Mouse (Mus musculus) neural tube, embryonic 14.5 days (tissue): Measurements from ENCODE around the gene Clic6. TPM values are rescaled to one million over a fixed set of nuclear protein-coding genes. Genes with fewer than 3 reads are reported as not detected.

Experiments
- ATAC-seq: fragments of 200-750 bp; cut with Nextera tagmentation; 2 replicates; pipeline ENCODE4 v1.8.0; 2017; ENCODE audit warnings: low read depth, mild to moderate bottlenecking, moderate TSS enrichment, moderate library complexity
- H3K27ac ChIP-seq: fragments of 300-500 bp; sonication (generic); 2 replicates; pipeline ENCODE4 v1.5.1; 2014; ENCODE audit warnings: low read depth, mild to moderate bottlenecking, control low read depth, low read length, moderate library complexity, mixed read lengths
- H3K27me3 ChIP-seq: fragments of 300-500 bp; sonication (generic); 2 replicates; pipeline ENCODE4 v1.6.1; 2014; ENCODE audit warnings: low read length; ENCODE audit not compliant: control insufficient read depth, insufficient read depth
- H3K36me3 ChIP-seq: fragments of 300-500 bp; sonication (generic); 2 replicates; pipeline ENCODE4 v1.6.1; 2014; ENCODE audit warnings: low read length, mixed read lengths; ENCODE audit not compliant: control insufficient read depth, insufficient read depth
- H3K4me1 ChIP-seq: fragments of 300-500 bp; sonication (generic); 2 replicates; pipeline ENCODE4 v1.6.1; 2014; ENCODE audit warnings: low read length; ENCODE audit not compliant: control insufficient read depth, insufficient read depth
- H3K4me2 ChIP-seq: fragments of 300-500 bp; sonication (generic); 2 replicates; pipeline ENCODE4 v1.6.1; 2014; ENCODE audit warnings: mild to moderate bottlenecking, low read depth, low read length, control low read depth
- H3K4me3 ChIP-seq: fragments of 300-500 bp; sonication (generic); 2 replicates; pipeline ENCODE4 v1.5.1; 2014; ENCODE audit warnings: low read depth, low read length, control low read depth, mixed read lengths
- H3K9ac ChIP-seq: fragments of 300-500 bp; sonication (generic); replicated peaks from 2 replicates; pipeline ENCODE4 v1.6.1; 2014; ENCODE audit warnings: low read depth, mild to moderate bottlenecking, control low read depth, low read length, mixed read lengths
- H3K9me3 ChIP-seq: fragments of 300-500 bp; sonication (generic); 2 replicates; pipeline ENCODE4 v1.6.1; 2016; ENCODE audit warnings: low read length; ENCODE audit not compliant: control insufficient read depth
- WGBS: fragments of 180-500 bp; shearing (Covaris S2); extraction: QIAGEN DNeasy Blood & Tissue Kit; methylation state at CpG from one replicate; pipeline ENCODE4 v1.1.7; 2014; 5-methylcytosine and 5-hydroxymethylcytosine counted together
- polyA plus RNA-seq: library from polyadenylated mRNA; unstranded; fragments of >200 nt; fragmentation: Nextera tagmentation; extraction: Ambion mirVana; gene quantifications from 2 replicates; pipeline ENCODE4 v1.2.1, GENCODE M21; 2014

The Clic6 gene
- polyA plus RNA-seq, 1 experiment from 2014 or later: 0.24 TPM

- Histone ChIP-seq H3K36me3 (no peaks in the 10 kb centered on the region), H3K4me3 (no peak overlapping the region), H3K4me2 (no peak overlapping the region), H3K9me3 (no peaks in the 10 kb centered on the region), H3K27ac (no peak overlapping the region), H3K27me3 (no peaks in the 10 kb centered on the region), H3K9ac (no peak overlapping the region), H3K4me1 (no peaks in the 10 kb centered on the region)
- WGBS: 75% methylated on average over 8 of the region's 8 CpGs
- no peak for ATAC-seq
Measured at GRCm38 (mm10) chr16:92450331-92450730, 35.2 kb upstream of the Clic6 start.

- no peak for ATAC-seq
- Histone ChIP-seq H3K4me3 (no peak overlapping the region), H3K9me3 (no peaks in the 10 kb centered on the region), H3K36me3 (no peaks in the 10 kb centered on the region), H3K4me1 (no peaks in the 10 kb centered on the region), H3K27ac (no peak overlapping the region), H3K27me3 (no peaks in the 10 kb centered on the region), H3K4me2 (no peak overlapping the region), H3K9ac (no peak overlapping the region)
- 93% methylated on average over 17 of the region's 17 CpGs for WGBS
Measured at GRCm38 (mm10) chr16:92451516-92452072, 33.9 kb upstream of the Clic6 start.

GRCm38 (mm10) chr16:92452609-92453008, 32.9 kb upstream of the Clic6 start:
- H3K9me3 ChIP-seq: no peaks in the 10 kb centered on the region
- 74% methylated on average over 8 of the region's 8 CpGs for WGBS
- H3K9ac ChIP-seq: no peak overlapping the region
- H3K4me3 ChIP-seq: no peak overlapping the region
- ATAC-seq: no peak
- H3K4me2 ChIP-seq: no peak overlapping the region
- no peak overlapping the region for H3K27ac ChIP-seq
- H3K27me3 ChIP-seq: no peaks in the 10 kb centered on the region
- H3K4me1 ChIP-seq: no peaks in the 10 kb centered on the region
- H3K36me3 ChIP-seq: no peaks in the 10 kb centered on the region

- Histone ChIP-seq H3K36me3 (no peaks in the 10 kb centered on the region), H3K4me2 (no peak overlapping the region), H3K9ac (no peak overlapping the region), H3K27ac (no peak overlapping the region), H3K9me3 (no peaks in the 10 kb centered on the region), H3K4me1 (no peaks in the 10 kb centered on the region), H3K27me3 (no peaks in the 10 kb centered on the region), H3K4me3 (no peak overlapping the region)
- ATAC-seq: no peak
- WGBS: 90% methylated on average over 7 of the region's 7 CpGs
Measured at GRCm38 (mm10) chr16:92454002-92454401, 31.5 kb upstream of the Clic6 start.

- H3K4me1 ChIP-seq: no peaks in the 10 kb centered on the region
- no peak overlapping the region for H3K9ac ChIP-seq
- no peaks in the 10 kb centered on the region for H3K27me3 ChIP-seq
- no peak overlapping the region for H3K4me3 ChIP-seq
- H3K27ac ChIP-seq: no peak overlapping the region
- H3K4me2 ChIP-seq: no peak overlapping the region
- ATAC-seq: no peak
- no peaks in the 10 kb centered on the region for H3K36me3 ChIP-seq
- 89% methylated on average over 18 of the region's 18 CpGs for WGBS
- H3K9me3 ChIP-seq: no peaks in the 10 kb centered on the region
Measured at GRCm38 (mm10) chr16:92454495-92454894, 31.0 kb upstream of the Clic6 start.

GRCm38 (mm10) chr16:92455488-92455887, 30.0 kb upstream of the Clic6 start:
- Histone ChIP-seq H3K4me1 (no peaks in the 10 kb centered on the region), H3K36me3 (no peaks in the 10 kb centered on the region), H3K9ac (no peak overlapping the region), H3K9me3 (no peaks in the 10 kb centered on the region), H3K27ac (no peak overlapping the region), H3K27me3 (no peaks in the 10 kb centered on the region), H3K4me3 (no peak overlapping the region), H3K4me2 (no peak overlapping the region)
- ATAC-seq: no peak
- WGBS: 76% methylated on average over 8 of the region's 8 CpGs

- WGBS: 90% methylated on average over 5 of the region's 5 CpGs
- Histone ChIP-seq H3K9ac (no peak overlapping the region), H3K4me2 (no peak overlapping the region), H3K9me3 (no peaks in the 10 kb centered on the region), H3K27ac (no peak overlapping the region), H3K4me1 (no peaks in the 10 kb centered on the region), H3K36me3 (no peaks in the 10 kb centered on the region), H3K4me3 (no peak overlapping the region), H3K27me3 (no peaks in the 10 kb centered on the region)
- ATAC-seq: no peak
Measured at GRCm38 (mm10) chr16:92455969-92456368, 29.6 kb upstream of the Clic6 start.

GRCm38 (mm10) chr16:92457594-92457993, 27.9 kb upstream of the Clic6 start:
- Histone ChIP-seq H3K4me3 (no peak overlapping the region), H3K9ac (no peak overlapping the region), H3K4me1 (no peaks in the 10 kb centered on the region), H3K36me3 (no peaks in the 10 kb centered on the region), H3K27me3 (no peaks in the 10 kb centered on the region), H3K4me2 (no peak overlapping the region), H3K9me3 (no peaks in the 10 kb centered on the region), H3K27ac (no peak overlapping the region)
- peak; percentile 47; the same call in 1 of the 2 replicates for ATAC-seq
- WGBS: 31% methylated on average over 7 of the region's 7 CpGs

GRCm38 (mm10) chr16:92461412-92461811, 24.1 kb upstream of the Clic6 start:
- WGBS: 72% methylated on average over 6 of the region's 6 CpGs
- ATAC-seq: no peak

More at GRCm38 (mm10) chr16:92461412-92461811, 24.1 kb upstream of the Clic6 start:
- no peak overlapping the region for H3K27ac ChIP-seq
- H3K4me2 ChIP-seq: no peak overlapping the region
- no peak overlapping the region for H3K9ac ChIP-seq
- no peaks in the 10 kb centered on the region for H3K9me3 ChIP-seq
- H3K27me3 ChIP-seq: no peaks in the 10 kb centered on the region
- H3K4me1 ChIP-seq: peaks cover 16% of the 10 kb centered on the region; the same call in 1 of the 2 replicates
- H3K36me3 ChIP-seq: no peaks in the 10 kb centered on the region
- no peak overlapping the region for H3K4me3 ChIP-seq
